Mouse (Mus musculus) gastrocnemius, postnatal 25 days (tissue): ENCODE measurements around the gene Zfp874a. TPM values are rescaled to one million over a fixed set of nuclear protein-coding genes. Genes with fewer than 3 reads are reported as not detected.
A peak's percentile ranks its signal among the peaks of the same experiment; 100 is the strongest.
"Not testable (repeated sequence)": the region's sequence is repeated elsewhere in the genome, so short reads cannot be mapped to it uniquely, and the experiment has no call there.

Experiments used
- DNase-seq: peaks from one replicate; pipeline ENCODE4 v3.0.0; 2022
- total RNA-seq, 2 experiments: library from RNA; stranded (reverse); gene quantifications; 1 replicate in 1 of 2; 2 replicates in 1 of 2; pipeline ENCODE4 v1.2.3; 2021

Gene Zfp874a
- total RNA-seq, 2 experiments from 2014 or later: 3.9 to 4.2 TPM

- not testable (repeated sequence) for DNase-seq
Measured at GRCm38 (mm10) chr13:67376255-67376654, 75.2 kb downstream of the Zfp874a start.

- peak; percentile 57 for DNase-seq
Measured at GRCm38 (mm10) chr13:67375050-67375911, 76.1 kb downstream of the Zfp874a start, which contains the start of the genes Gm28041 and Zfp456. TSS of gene Gm28041 (minus strand) at chr13:67375733. TSS of gene Zfp456 (minus strand) at chr13:67375810.

Other genes starting within 250 kb of the Zfp874a start
- 1 to 10 TPM; 1.0 to 1.1 TPM for gene Zfp458, start 173.2 kb downstream of the Zfp874a start, total RNA-seq
- gene Zfp457, start 145.1 kb downstream of the Zfp874a start, total RNA-seq: 1 to 10 TPM; 3.3 to 4.3 TPM
- 1 to 10 TPM; 1.7 TPM for gene Zfp595, start 119.1 kb downstream of the Zfp874a start, total RNA-seq
- gene Gm28044, start 91.1 kb downstream of the Zfp874a start, total RNA-seq: under 1 TPM in 1 of 2 experiments, not detected in 1; 0.94 TPM
- 1 to 10 TPM in 1 of 2 experiments, under 1 TPM in 1; 0.99 to 1.2 TPM for gene Zfp953, start 91.0 kb downstream of the Zfp874a start, total RNA-seq
- gene Gm28041, start 75.9 kb downstream of the Zfp874a start, total RNA-seq: 1 to 10 TPM in 1 of 2 experiments, not detected in 1; 1.2 TPM
- gene Zfp456, start 75.8 kb downstream of the Zfp874a start, total RNA-seq: under 1 TPM; 0.23 to 0.32 TPM
- gene Zfp429, start 51.8 kb downstream of the Zfp874a start, total RNA-seq: 1 to 10 TPM in 1 of 2 experiments, under 1 TPM in 1; 0.64 to 1.1 TPM
- gene Zfp459, start 30.2 kb downstream of the Zfp874a start, total RNA-seq: under 1 TPM; 0.16 to 0.36 TPM
- 10 to 100 TPM in 1 of 2 experiments, 1 to 10 TPM in 1; 8.3 to 11.0 TPM for gene Zfp874b, start 32.6 kb upstream of the Zfp874a start, total RNA-seq
- gene Zfp58, start 48.9 kb upstream of the Zfp874a start, total RNA-seq: 1 to 10 TPM; 2.8 to 2.9 TPM
- gene Gm26965, start 74.5 kb upstream of the Zfp874a start, total RNA-seq: not detected
- 1 to 10 TPM; 4.5 to 5.6 TPM for gene Zfp87, start 74.6 kb upstream of the Zfp874a start, total RNA-seq
- gene Zfp748, start 102.2 kb upstream of the Zfp874a start, total RNA-seq: 1 to 10 TPM; 2.2 to 2.6 TPM
- 1 to 10 TPM; 2.3 to 2.8 TPM for gene Zfp729b, start 158.1 kb upstream of the Zfp874a start, total RNA-seq
- gene Gm49345, start 186.1 kb upstream of the Zfp874a start, total RNA-seq: under 1 TPM in 1 of 2 experiments, not detected in 1; 0.62 TPM
- gene Zfp729a, start 186.2 kb upstream of the Zfp874a start, total RNA-seq: 1 to 10 TPM; 1.8 to 2.3 TPM
- gene Zfp738, start 235.4 kb upstream of the Zfp874a start, total RNA-seq: 1 to 10 TPM; 2.2 to 4.0 TPM